Mouse (Mus musculus) myocyte (in vitro differentiated cells): Measurements from ENCODE around the gene Ncln.

Experiments used
- MAX ChIP-seq: IDR thresholded peaks from one replicate; pipeline ENCODE4 v1.6.1; 2011; ENCODE audit warnings: low read depth, mild to moderate bottlenecking, control low read depth
- POLR2A ChIP-seq: IDR thresholded peaks from one replicate; pipeline ENCODE4 v1.6.1; 2011; ENCODE audit warnings: low read depth, mild to moderate bottlenecking, control low read depth, moderate library complexity; ENCODE audit not compliant: insufficient read length
- POLR2AphosphoS2 ChIP-seq: IDR thresholded peaks from one replicate; pipeline ENCODE4 v1.6.1; 2011; ENCODE audit warnings: low read depth, control low read depth; ENCODE audit not compliant: insufficient read length
- SRF ChIP-seq: IDR thresholded peaks from one replicate; pipeline ENCODE4 v1.6.1; 2011; ENCODE audit warnings: low read depth; ENCODE audit not compliant: control insufficient read depth, insufficient read length
- TCF12 ChIP-seq: IDR thresholded peaks from one replicate; pipeline ENCODE4 v1.6.1; 2011; ENCODE audit warnings: mild to moderate bottlenecking, control low read depth; ENCODE audit not compliant: poor library complexity, insufficient read depth, severe bottlenecking
- TCF3 ChIP-seq: IDR thresholded peaks from one replicate; pipeline ENCODE4 v1.6.1; 2011; ENCODE audit warnings: low read depth, control low read depth; ENCODE audit not compliant: insufficient read length
- USF1 ChIP-seq: IDR thresholded peaks from one replicate; pipeline ENCODE4 v1.6.1; 2011; ENCODE audit warnings: low read depth, mild to moderate bottlenecking, control low read depth, moderate library complexity

GRCm38 (mm10) chr10:81489941-81490340 is 6.3 kb downstream of the Ncln start:
- TF ChIP-seq POLR2AphosphoS2 (no peak), POLR2A (peak; percentile 34), MAX (no peak), TCF3 (no peak), USF1 (no peak), SRF (no peak), TCF12 (no peak)
